Mouse (Mus musculus) intestine, embryonic 14.5 days (tissue): ENCODE data around the gene Polr1e. TPM values are rescaled to one million over a fixed set of nuclear protein-coding genes. Genes with fewer than 3 reads are reported as not detected.

ENCODE experiments used
- ATAC-seq: fragments of 200-750 bp; cut with Nextera tagmentation; replicated peaks from 2 replicates; pipeline ENCODE4 v1.8.0; 2017; ENCODE audit warnings: low read depth, moderate number of reproducible peaks, moderate TSS enrichment, moderate library complexity; ENCODE audit not compliant: low FRiP score, low TSS enrichment
- DNase-seq: peaks from one replicate; pipeline ENCODE4 v3.0.0-alpha.2; 2018; ENCODE audit warnings: low spot score
- H3K27ac ChIP-seq: fragments of 300-500 bp; sonication (generic); 2 replicates; pipeline ENCODE4 v1.5.1; 2014; ENCODE audit warnings: low read depth, mild to moderate bottlenecking, control low read depth
- H3K27me3 ChIP-seq: fragments of 300-500 bp; sonication (generic); replicated peaks from 2 replicates; pipeline ENCODE4 v1.6.1; 2014; ENCODE audit warnings: low read length, control low read depth; ENCODE audit not compliant: control insufficient read depth, insufficient read depth
- H3K36me3 ChIP-seq: fragments of 300-500 bp; sonication (generic); 2 replicates; pipeline ENCODE4 v1.6.1; 2014; ENCODE audit warnings: low read length, control low read depth; ENCODE audit not compliant: control insufficient read depth, insufficient read depth
- H3K4me1 ChIP-seq: fragments of 300-500 bp; sonication (generic); replicated peaks from 2 replicates; pipeline ENCODE4 v1.6.1; 2014; ENCODE audit warnings: low read length, control low read depth, mixed read lengths; ENCODE audit not compliant: control insufficient read depth, insufficient read depth
- H3K4me2 ChIP-seq: fragments of 300-500 bp; sonication (generic); 2 replicates; pipeline ENCODE4 v1.6.1; 2014; ENCODE audit warnings: low read length
- H3K4me3 ChIP-seq: fragments of 300-500 bp; sonication (generic); 2 replicates; pipeline ENCODE4 v1.5.1; 2014; ENCODE audit warnings: low read depth, low read length, control low read depth, mixed read lengths
- H3K9ac ChIP-seq: fragments of 300-500 bp; sonication (generic); 2 replicates; pipeline ENCODE4 v1.6.1; 2014; ENCODE audit warnings: mild to moderate bottlenecking, low read length
- H3K9me3 ChIP-seq: fragments of 300-500 bp; sonication (generic); 2 replicates; pipeline ENCODE4 v1.6.1; 2016; ENCODE audit warnings: low read length, control low read depth; ENCODE audit not compliant: control insufficient read depth
- WGBS: fragments of 180-500 bp; shearing (Covaris S2); extraction: QIAGEN DNeasy Blood & Tissue Kit; methylation state at CpG from one replicate; pipeline ENCODE4 v1.1.7; 2014; 5-methylcytosine and 5-hydroxymethylcytosine counted together
- polyA plus RNA-seq: library from polyadenylated mRNA; unstranded; fragments of >200 nt; fragmentation: Nextera tagmentation; extraction: Ambion mirVana; gene quantifications from 2 replicates; pipeline ENCODE4 v1.2.1, GENCODE M21; 2014

The Polr1e gene
- polyA plus RNA-seq, 1 experiment from 2014 or later = 44.8 TPM

- H3K36me3 ChIP-seq = no peaks in the 10 kb centered on the region
- H3K9ac ChIP-seq = peak within 1 kb of the TSS; percentile 79
- H3K4me2 ChIP-seq = peak within 1 kb of the TSS; percentile 89
- peak within 1 kb of the TSS; percentile 73 for H3K4me3 ChIP-seq
- no peaks in the 10 kb centered on the region for H3K27me3 ChIP-seq
- H3K27ac ChIP-seq = peak within 1 kb of the TSS; percentile 94
- H3K4me1 ChIP-seq = peaks cover 21% of the 10 kb centered on the region
- DNase-seq = peak; percentile 95
- ATAC-seq = peak; percentile 99
- WGBS = under 1% methylated on average over 55 of the region's 63 CpGs
- H3K9me3 ChIP-seq = no peaks in the 10 kb centered on the region
Observed at GRCm38 (mm10) chr4:45012105-45012975, 6.0 kb upstream of the Polr1e start, which contains the start of gene Zbtb5. Gene Zbtb5 (minus strand): TSS chr4:45012412.

GRCm38 (mm10) chr4:45013031-45013431, 5.4 kb upstream of the Polr1e start:
- ATAC-seq = no peak
- peak overlapping the region; percentile 78 for H3K27ac ChIP-seq
- no peak for DNase-seq
- H3K9me3 ChIP-seq = no peaks in the 10 kb centered on the region
- H3K4me3 ChIP-seq = peak overlapping the region; percentile 73
- no peaks in the 10 kb centered on the region for H3K36me3 ChIP-seq
- H3K4me1 ChIP-seq = peaks cover 21% of the 10 kb centered on the region
- H3K4me2 ChIP-seq = peak overlapping the region; percentile 49
- WGBS = 1% methylated on average over 13 of the region's 13 CpGs
- no peaks in the 10 kb centered on the region for H3K27me3 ChIP-seq
- H3K9ac ChIP-seq = peak overlapping the region; percentile 70

GRCm38 (mm10) chr4:45013537-45013936, 4.8 kb upstream of the Polr1e start:
- Histone ChIP-seq H3K4me1 (peaks cover 21% of the 10 kb centered on the region), H3K4me2 (peak overlapping the region; percentile 49), H3K27ac (no peak overlapping the region), H3K4me3 (peak overlapping the region; percentile 73), H3K9ac (peak overlapping the region; percentile 70; the same call in 1 of the 2 replicates), H3K36me3 (no peaks in the 10 kb centered on the region), H3K27me3 (no peaks in the 10 kb centered on the region), H3K9me3 (no peaks in the 10 kb centered on the region)
- ATAC-seq (no peak), DNase-seq (no peak)
- WGBS = 7% methylated on average over 2 of the region's 2 CpGs

GRCm38 (mm10) chr4:45015615-45016014, 2.8 kb upstream of the Polr1e start:
- no peak overlapping the region for H3K4me2 ChIP-seq
- no peak overlapping the region for H3K4me3 ChIP-seq
- no peak overlapping the region for H3K9ac ChIP-seq
- H3K36me3 ChIP-seq = no peaks in the 10 kb centered on the region
- no peak overlapping the region for H3K27ac ChIP-seq
- DNase-seq (peak; percentile 71), ATAC-seq (no peak)
- peaks cover 16% of the 10 kb centered on the region for H3K4me1 ChIP-seq
- no peaks in the 10 kb centered on the region for H3K9me3 ChIP-seq
- H3K27me3 ChIP-seq = no peaks in the 10 kb centered on the region
- 11% methylated on average over 3 of the region's 3 CpGs for WGBS

GRCm38 (mm10) chr4:45019009-45019408, 626 bp downstream of the Polr1e start:
- H3K27me3 ChIP-seq = no peaks in the 10 kb centered on the region
- ATAC-seq (peak; percentile 28), DNase-seq (no peak)
- H3K27ac ChIP-seq = no peak overlapping the region
- peaks cover 18% of the 10 kb centered on the region; the same call in 1 of the 2 replicates for H3K36me3 ChIP-seq
- peaks cover 6% of the 10 kb centered on the region for H3K4me1 ChIP-seq
- no peaks in the 10 kb centered on the region for H3K9me3 ChIP-seq
- WGBS = 3% methylated on average over 14 of the region's 14 CpGs
- peak overlapping the region; percentile 53 for H3K9ac ChIP-seq
- peak overlapping the region; percentile 64 for H3K4me3 ChIP-seq
- H3K4me2 ChIP-seq = peak overlapping the region; percentile 80

GRCm38 (mm10) chr4:45026459-45026858, 8.1 kb downstream of the Polr1e start:
- WGBS = 92% methylated on average over 4 of the region's 4 CpGs
- no peak overlapping the region for H3K4me2 ChIP-seq
- no peak overlapping the region for H3K4me3 ChIP-seq
- H3K27ac ChIP-seq = no peak overlapping the region
- ATAC-seq = no peak
- no peaks in the 10 kb centered on the region for H3K27me3 ChIP-seq
- no peaks in the 10 kb centered on the region for H3K4me1 ChIP-seq
- H3K36me3 ChIP-seq = peaks cover 65% of the 10 kb centered on the region
- no peak for DNase-seq
- no peaks in the 10 kb centered on the region for H3K9me3 ChIP-seq
- no peak overlapping the region for H3K9ac ChIP-seq

- ATAC-seq (no peak), DNase-seq (no peak)
- Histone ChIP-seq H3K9ac (no peak overlapping the region), H3K4me3 (no peak overlapping the region), H3K27ac (no peak overlapping the region), H3K36me3 (peaks cover 65% of the 10 kb centered on the region), H3K4me2 (no peak overlapping the region), H3K9me3 (no peaks in the 10 kb centered on the region), H3K4me1 (no peaks in the 10 kb centered on the region), H3K27me3 (no peaks in the 10 kb centered on the region)
- WGBS = 96% methylated on average over 9 of the region's 9 CpGs
Observed at GRCm38 (mm10) chr4:45032586-45032985, 14.2 kb downstream of the Polr1e start.

- H3K4me2 ChIP-seq = no peak overlapping the region
- H3K36me3 ChIP-seq = peaks cover 52% of the 10 kb centered on the region
- 63% methylated on average over 16 of the region's 16 CpGs for WGBS
- DNase-seq = no peak
- no peak overlapping the region for H3K4me3 ChIP-seq
- no peak overlapping the region for H3K27ac ChIP-seq
- no peak; the same call in 1 of the 2 replicates for ATAC-seq
- H3K27me3 ChIP-seq = no peaks in the 10 kb centered on the region
- H3K9me3 ChIP-seq = no peaks in the 10 kb centered on the region
- no peaks in the 10 kb centered on the region for H3K4me1 ChIP-seq
- no peak overlapping the region for H3K9ac ChIP-seq
Observed at GRCm38 (mm10) chr4:45034693-45035628, 16.6 kb downstream of the Polr1e start.
